In genomic region chr14:32128409-32128808, GRCm38 (mm10) we compare ENCODE assay signal across 38 mouse cellular contexts. TPM values are rescaled to one million over a fixed set of nuclear protein-coding genes. Genes with fewer than 3 reads are reported as not detected.
DNase-seq lines count a peak whose midpoint lies in the region; ATAC-seq and TF ChIP-seq lines count a peak whose summit lies in the region.
"Had no signal": no experiment of that assay in that cellular context is flagged by ENCODE, and none has a peak within 500 bp of the region (broad histone marks: within the 10 kb centered on the region; RNA-seq: fewer than 3 reads in every experiment).

No protein-coding gene starts in this region.

- H3K27me3 ChIP-seq in kidney, adult 2 months (replicated peaks; ENCODE audit: control insufficient read depth, insufficient read depth, low read length): no peaks in the 10 kb centered on the region
- H3K27me3 ChIP-seq in kidney, embryonic 15.5 days: no peaks in the 10 kb centered on the region
- H3K27me3 ChIP-seq in CH12.LX (replicated peaks): peaks cover 3% of the 10 kb centered on the region
- H3K27me3 ChIP-seq in hindbrain, embryonic 13.5 days: no peaks in the 10 kb centered on the region
- H3K27me3 ChIP-seq: forebrain, embryonic 15.5 days; heart, embryonic 13.5 days; limb, embryonic 12.5 days; midbrain, embryonic 13.5 days; neural tube, embryonic 13.5 days; stomach, embryonic 15.5 days had no signal

- 70% methylated on average over 5 of the region's 5 CpGs for WGBS in kidney, adult 2 months
- 73% methylated on average over 5 of the region's 5 CpGs for WGBS in kidney, embryonic 15.5 days
- WGBS in bone marrow, adult 2 months: 53% methylated on average over 5 of the region's 5 CpGs
- 84% methylated on average over 5 of the region's 5 CpGs for WGBS in hindbrain, embryonic 13.5 days

- no peak overlapping the region for H3K4me2 ChIP-seq in kidney, embryonic 15.5 days
- H3K4me2 ChIP-seq in CH12.LX (ENCODE audit: insufficient read depth, low read depth, poor library complexity, severe bottlenecking): no peak overlapping the region
- H3K4me2 ChIP-seq in hindbrain, embryonic 13.5 days: no peak overlapping the region
- H3K4me2 ChIP-seq: forebrain, embryonic 15.5 days; heart, embryonic 13.5 days; limb, embryonic 12.5 days; liver, embryonic 15.5 days; midbrain, embryonic 13.5 days; neural tube, embryonic 13.5 days; stomach, embryonic 15.5 days had no signal

- no peak for TF ChIP-seq POLR2A in kidney, adult 2 months (IDR thresholded peaks at IDR 0.05; ENCODE audit: low read depth, low read length)
- TF ChIP-seq POLR2A in CH12.LX (IDR thresholded peaks at IDR 0.05; ENCODE audit: low read depth, low read length): no peak
- TF ChIP-seq POLR2A in bone marrow, adult 2 months (IDR thresholded peaks at IDR 0.05; ENCODE audit: borderline replicate concordance, control insufficient read depth, low read depth, low read length): no peak

- in situ Hi-C loops in CH12.LX (cut with MboI; ENCODE audit: low pct_ligation_motif_present, low pct_unique_long_range_greater_than_20kb, low sequenced_read_pairs): no loop called here

- H3K27ac ChIP-seq in kidney, adult 2 months (ENCODE audit: insufficient read depth, low read depth, low read length): no peak overlapping the region
- no peak overlapping the region for H3K27ac ChIP-seq in kidney, embryonic 15.5 days
- H3K27ac ChIP-seq in CH12.LX (ENCODE audit: insufficient read depth, low read depth): no peak overlapping the region
- no peak overlapping the region for H3K27ac ChIP-seq in bone marrow, adult 2 months (ENCODE audit: control insufficient read depth, insufficient read depth, low read depth, low read length, poor library complexity)
- no peak overlapping the region for H3K27ac ChIP-seq in hindbrain, embryonic 13.5 days
- H3K27ac ChIP-seq: forebrain, embryonic 15.5 days; gastrocnemius, adult 2 months; heart, embryonic 13.5 days; hindbrain, embryonic 10.5 days; limb, embryonic 12.5 days; liver, embryonic 15.5 days; midbrain, embryonic 13.5 days; neural tube, embryonic 13.5 days; stomach, embryonic 15.5 days had no signal

- H3K9me3 ChIP-seq in kidney, embryonic 15.5 days (replicated peaks): no peaks in the 10 kb centered on the region
- no peaks in the 10 kb centered on the region for H3K9me3 ChIP-seq in CH12.LX (replicated peaks; ENCODE audit: low read length)
- H3K9me3 ChIP-seq in hindbrain, embryonic 13.5 days: no peaks in the 10 kb centered on the region
- H3K9me3 ChIP-seq: forebrain, embryonic 15.5 days; heart, embryonic 13.5 days; hindbrain, embryonic 10.5 days; limb, embryonic 12.5 days; liver, embryonic 15.5 days; midbrain, embryonic 13.5 days; neural tube, embryonic 13.5 days; stomach, embryonic 15.5 days had no signal

- no peak overlapping the region for H3K9ac ChIP-seq in kidney, embryonic 15.5 days
- H3K9ac ChIP-seq in CH12.LX (ENCODE audit: insufficient read depth, low read depth): no peak overlapping the region
- H3K9ac ChIP-seq in hindbrain, embryonic 13.5 days: no peak overlapping the region
- H3K9ac ChIP-seq: forebrain, embryonic 15.5 days; heart, embryonic 13.5 days; limb, embryonic 12.5 days; liver, embryonic 15.5 days; midbrain, embryonic 13.5 days; neural tube, embryonic 13.5 days; stomach, embryonic 15.5 days had no signal

- dilution Hi-C loops in CH12.LX (cut with MboI; ENCODE audit: extremely low pct_ligation_motif_present, extremely low pct_unique_long_range_greater_than_20kb, low sequenced_read_pairs): no loop called here

- no peaks in the 10 kb centered on the region for H3K79me2 ChIP-seq in CH12.LX (replicated peaks; ENCODE audit: control insufficient read depth, extremely low read depth, insufficient read depth, poor library complexity, severe bottlenecking)

- peak; percentile 44 for TF ChIP-seq RAD21 in CH12.LX (IDR thresholded peaks at IDR 0.05; ENCODE audit: low read depth, low read length)

- no peak for ATAC-seq in kidney, embryonic 15.5 days (replicated peaks; ENCODE audit: low FRiP score)
- peak; percentile 49; the same call in 1 of the 2 replicates for ATAC-seq in megakaryocyte progenitor cell, adult 5-6 weeks (replicated peaks; ENCODE audit: poor library complexity)
- no peak for ATAC-seq in hindbrain, embryonic 13.5 days (ENCODE audit: low FRiP score)
- ATAC-seq: forebrain, embryonic 15.5 days; hindbrain, embryonic 16.5 days; midbrain, embryonic 13.5 days had no signal

- intact Hi-C loops in gastrocnemius, postnatal 14 days (cut with DNase I; ENCODE audit: low total_unique reads): no loop called here

- H3K4me3 ChIP-seq in kidney, adult 2 months (ENCODE audit: insufficient read depth, low read depth, low read length): no peak overlapping the region
- H3K4me3 ChIP-seq in kidney, embryonic 15.5 days (replicated peaks): no peak overlapping the region
- no peak overlapping the region for H3K4me3 ChIP-seq in CH12.LX (replicated peaks in 1 of 3; ENCODE audit: low read depth in 2 of 3, low read length in 2 of 3, poor library complexity in 1 of 3)
- H3K4me3 ChIP-seq in bone marrow, adult 2 months (replicated peaks; ENCODE audit: control insufficient read depth, low read depth, low read length): no peak overlapping the region
- H3K4me3 ChIP-seq in hindbrain, embryonic 13.5 days: no peak overlapping the region
- H3K4me3 ChIP-seq: forebrain, embryonic 15.5 days; gastrocnemius, adult 2 months; heart, embryonic 13.5 days; hindbrain, embryonic 10.5 days; limb, embryonic 12.5 days; liver, embryonic 15.5 days; midbrain, embryonic 13.5 days; neural tube, embryonic 13.5 days; stomach, embryonic 15.5 days had no signal

- no peak for TF ChIP-seq EP300 in CH12.LX (IDR thresholded peaks at IDR 0.05; ENCODE audit: low read length)

- no peaks in the 10 kb centered on the region for H3K36me3 ChIP-seq in kidney, adult 2 months (ENCODE audit: control insufficient read depth, insufficient read depth, low read length)
- no peaks in the 10 kb centered on the region for H3K36me3 ChIP-seq in kidney, embryonic 15.5 days
- no peaks in the 10 kb centered on the region for H3K36me3 ChIP-seq in CH12.LX (replicated peaks in 1 of 2; ENCODE audit: control insufficient read depth in 1 of 2, insufficient read depth in 1 of 2, low read length in 1 of 2)
- no peaks in the 10 kb centered on the region for H3K36me3 ChIP-seq in hindbrain, embryonic 13.5 days
- H3K36me3 ChIP-seq: forebrain, embryonic 15.5 days; heart, embryonic 13.5 days; hindbrain, embryonic 10.5 days; limb, embryonic 12.5 days; liver, embryonic 15.5 days; midbrain, embryonic 13.5 days; neural tube, embryonic 13.5 days; stomach, embryonic 15.5 days had no signal

- no peak for DNase-seq in kidney, adult 2 months
- DNase-seq in CH12.LX (ENCODE audit: extremely low read depth): no peak
- no peak for DNase-seq in gastrocnemius, postnatal 14 days
- DNase-seq: adrenal gland, postnatal 25 days; cerebellum, adult 18-20 months; cerebellum, postnatal 25 days; gastrocnemius, adult 2 months; heart, postnatal 10 days; kidney, adult 9 months; kidney, postnatal 14 days; lung, postnatal 36 days; thymus, postnatal 14 days had no signal

- peak; percentile 19; the same call in 1 of the 2 replicates for TF ChIP-seq CTCF in kidney, adult 2 months (conservative IDR thresholded peaks at IDR 0.05; ENCODE audit: insufficient read depth, insufficient read length, low read depth, low read length)
- peak in 1 of 2 experiments; percentile 38; a peak in 2 of 4 replicates for TF ChIP-seq CTCF in CH12.LX (conservative IDR thresholded peaks at IDR 0.05 in 1 of 2, IDR thresholded peaks at IDR 0.05 in 1 of 2; ENCODE audit: low read depth in 2 of 2, low read length in 2 of 2)
- TF ChIP-seq CTCF in bone marrow, adult 2 months (IDR thresholded peaks at IDR 0.05; ENCODE audit: control insufficient read depth, insufficient read depth, low read length): 0 out of 2 replicates have a peak, but pooled peaks have one; percentile 12

- H3K4me1 ChIP-seq in kidney, adult 2 months (ENCODE audit: control insufficient read depth, insufficient read depth, low read length): no peaks in the 10 kb centered on the region
- no peaks in the 10 kb centered on the region for H3K4me1 ChIP-seq in kidney, embryonic 15.5 days
- peaks cover 0 to 7% of the 10 kb centered on the region in 2 experiments; a peak in 1 of 4 replicates for H3K4me1 ChIP-seq in CH12.LX (ENCODE audit: control insufficient read depth in 1 of 2, insufficient read depth in 2 of 2)
- H3K4me1 ChIP-seq in bone marrow, adult 2 months (ENCODE audit: control insufficient read depth, insufficient read depth, low read length): no peaks in the 10 kb centered on the region; the same call in none of the 2 replicates
- H3K4me1 ChIP-seq in hindbrain, embryonic 13.5 days (replicated peaks): no peaks in the 10 kb centered on the region
- H3K4me1 ChIP-seq: forebrain, embryonic 15.5 days; hindbrain, embryonic 10.5 days; limb, embryonic 12.5 days; midbrain, embryonic 13.5 days; neural tube, embryonic 13.5 days; stomach, embryonic 15.5 days had no signal

RNA-seq across cellular contexts. Expression of gene Msmb, which starts 13.4 kb away (rescaled TPM):
- polyA plus RNA-seq in kidney, adult 2 months (2012; rRNA removed): not detected in 2 replicates
- not detected in 2 replicates for polyA plus RNA-seq in kidney, embryonic 15.5 days (2015; fragmentation: Nextera tagmentation; extraction: Ambion mirVana)
- not detected in 2 replicates for total RNA-seq in CH12.LX (2012; rRNA removed)
- total RNA-seq in CH12.LX (2014; rRNA removed): not detected in 2 replicates
- not detected in 2 replicates for polyA plus RNA-seq in CH12.LX (2012; ENCODE audit: insufficient read length, low read depth)
- polyA plus RNA-seq in bone marrow, adult 2 months (2011; ENCODE audit: insufficient read depth, insufficient read length, low replicate concordance, missing spikeins): not detected in 2 replicates
- total RNA-seq in megakaryocyte progenitor cell, adult 5-6 weeks (2015): not detected in 2 replicates
- not detected in 2 replicates for total RNA-seq in megakaryocyte progenitor cell, adult 5-6 weeks (2017)
- polyA plus RNA-seq in hindbrain, embryonic 13.5 days (2015; fragmentation: Nextera tagmentation; extraction: Ambion mirVana): not detected in 2 replicates
- not detected for total RNA-seq in gastrocnemius, postnatal 14 days (2021)
- total RNA-seq: adrenal gland, adult 18-20 months; adrenal gland, postnatal 25 days; gastrocnemius, adult 2 months; gastrocnemius, postnatal 4 days; heart, adult 8-10 months; heart, postnatal 10 days; layer of hippocampus, postnatal 10 days; left cerebral cortex, adult 18-20 months; left cerebral cortex, postnatal 14 days; megakaryocyte-erythroid progenitor cell, adult 5-6 weeks had no signal
- polyA plus RNA-seq: brain, embryonic 14.5 days; C2C12; embryonic facial prominence, embryonic 11.5 days; forebrain, embryonic 15.5 days; frontal cortex, adult 2 months; heart, embryonic 13.5 days; hindbrain, embryonic 10.5 days; hindbrain, embryonic 16.5 days; intestine, embryonic 14.5 days; limb, embryonic 12.5 days; lung, embryonic 16.5 days; midbrain, embryonic 13.5 days; neural tube, embryonic 13.5 days; stomach, embryonic 15.5 days had no signal

RNA-seq across cellular contexts. Expression of gene Ncoa4, which starts 31.3 kb away (rescaled TPM):
- polyA plus RNA-seq in kidney, adult 2 months (2012; rRNA removed): 56.0 and 57.2 TPM in 2 replicates
- 107 and 110 TPM in 2 replicates for polyA plus RNA-seq in kidney, embryonic 15.5 days (2015; fragmentation: Nextera tagmentation; extraction: Ambion mirVana)
- total RNA-seq in CH12.LX (2012; rRNA removed): 41.6 and 47.6 TPM in 2 replicates
- 102 and 109 TPM in 2 replicates for total RNA-seq in CH12.LX (2014; rRNA removed)
- polyA plus RNA-seq in CH12.LX (2012; ENCODE audit: insufficient read length, low read depth): 59.3 and 63.9 TPM in 2 replicates
- 108 and 110 TPM in 2 replicates for polyA plus RNA-seq in bone marrow, adult 2 months (2011; ENCODE audit: insufficient read depth, insufficient read length, low replicate concordance, missing spikeins)
- total RNA-seq in megakaryocyte progenitor cell, adult 5-6 weeks (2015): 245 and 252 TPM in 2 replicates
- 194 and 212 TPM in 2 replicates for total RNA-seq in megakaryocyte progenitor cell, adult 5-6 weeks (2017)
- polyA plus RNA-seq in hindbrain, embryonic 13.5 days (2015; fragmentation: Nextera tagmentation; extraction: Ambion mirVana): 93.0 and 93.5 TPM in 2 replicates
- 10 to 100 TPM; 46.7 to 51.1 TPM for total RNA-seq in gastrocnemius, postnatal 14 days (2021)

RNA-seq across cellular contexts. Expression of gene Dph3, which starts 42.9 kb away (rescaled TPM):
- 31.2 and 43.1 TPM in 2 replicates for polyA plus RNA-seq in kidney, adult 2 months (2012; rRNA removed)
- 92.9 and 109 TPM in 2 replicates for polyA plus RNA-seq in kidney, embryonic 15.5 days (2015; fragmentation: Nextera tagmentation; extraction: Ambion mirVana)
- total RNA-seq in CH12.LX (2012; rRNA removed): 75.7 and 84.1 TPM in 2 replicates
- 125 and 137 TPM in 2 replicates for total RNA-seq in CH12.LX (2014; rRNA removed)
- 92.9 and 94.2 TPM in 2 replicates for polyA plus RNA-seq in CH12.LX (2012; ENCODE audit: insufficient read length, low read depth)
- polyA plus RNA-seq in bone marrow, adult 2 months (2011; ENCODE audit: insufficient read depth, insufficient read length, low replicate concordance, missing spikeins): 15.2 and 54.2 TPM in 2 replicates
- total RNA-seq in megakaryocyte progenitor cell, adult 5-6 weeks (2015): 88.0 and 117 TPM in 2 replicates
- 41.2 and 67.5 TPM in 2 replicates for total RNA-seq in megakaryocyte progenitor cell, adult 5-6 weeks (2017)
- 72.1 and 80.2 TPM in 2 replicates for polyA plus RNA-seq in hindbrain, embryonic 13.5 days (2015; fragmentation: Nextera tagmentation; extraction: Ambion mirVana)
- 10 to 100 TPM; 79.4 to 81.1 TPM for total RNA-seq in gastrocnemius, postnatal 14 days (2021)

RNA-seq across cellular contexts. Expression of gene Oxnad1, which starts 43.2 kb away (rescaled TPM):
- 49.0 and 60.2 TPM in 2 replicates for polyA plus RNA-seq in kidney, adult 2 months (2012; rRNA removed)
- polyA plus RNA-seq in kidney, embryonic 15.5 days (2015; fragmentation: Nextera tagmentation; extraction: Ambion mirVana): 38.7 and 42.2 TPM in 2 replicates
- total RNA-seq in CH12.LX (2012; rRNA removed) (44.5 and 47.6 TPM in 2 replicates), CH12.LX (2014; rRNA removed) (109 and 111 TPM in 2 replicates)
- polyA plus RNA-seq in CH12.LX (2012; ENCODE audit: insufficient read length, low read depth): 64.5 and 77.7 TPM in 2 replicates
- polyA plus RNA-seq in bone marrow, adult 2 months (2011; ENCODE audit: insufficient read depth, insufficient read length, low replicate concordance, missing spikeins): 6.5 and 10.5 TPM in 2 replicates
- 8.3 and 14.9 TPM in 2 replicates for total RNA-seq in megakaryocyte progenitor cell, adult 5-6 weeks (2015)
- total RNA-seq in megakaryocyte progenitor cell, adult 5-6 weeks (2017): 36.2 and 45.2 TPM in 2 replicates
- 17.7 and 24.5 TPM in 2 replicates for polyA plus RNA-seq in hindbrain, embryonic 13.5 days (2015; fragmentation: Nextera tagmentation; extraction: Ambion mirVana)
- 10 to 100 TPM; 19.6 to 23.9 TPM for total RNA-seq in gastrocnemius, postnatal 14 days (2021)
